Mouse (Mus musculus): ENCODE data around the gene 7530416G11Rik. TPM values are rescaled to one million over a fixed set of nuclear protein-coding genes. Genes with fewer than 3 reads are reported as not detected.

7530416G11Rik gene
- polyA plus RNA-seq (2015; fragmentation: Nextera tagmentation; extraction: Ambion mirVana), result not detected in 2 replicates

DNA sequence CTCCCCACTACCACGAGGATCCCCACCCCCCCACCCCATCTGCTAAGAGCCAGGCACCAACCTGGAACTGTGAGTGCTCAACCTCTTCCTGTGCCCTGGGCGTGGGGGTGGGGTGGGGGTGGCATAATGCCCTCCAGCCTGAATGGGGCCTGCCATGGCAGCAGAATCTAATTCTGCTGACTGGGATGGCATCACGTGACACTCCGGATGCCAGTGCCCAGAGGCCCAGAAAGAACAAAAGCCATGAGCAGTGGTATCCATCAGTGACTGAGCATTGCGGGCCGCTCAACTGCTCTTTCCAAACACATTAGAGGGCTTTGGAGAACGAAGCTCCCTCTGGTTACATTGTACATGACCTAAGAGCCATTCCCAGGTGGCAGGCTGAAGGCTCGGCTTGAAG is at the start of gene 7530416G11Rik:
Gene 7530416G11Rik (minus strand): TSS at position 101 of the 400 bp plus-strand sequence.
- 68% methylated on average over 8 of the region's 8 CpGs for WGBS (ENCODE audit: insufficient replicate concordance)
- H3K27me3 ChIP-seq, result 0 out of 2 replicates have a peak, but pooled peaks cover 2% of the 10 kb centered on the region
- H3K4me3 ChIP-seq (replicated peaks), result no peak within 1 kb of the TSS
- no peaks in the 10 kb centered on the region for H3K9me3 ChIP-seq (replicated peaks)
- no peaks in the 10 kb centered on the region for H3K4me1 ChIP-seq (replicated peaks)
- H3K36me3 ChIP-seq, result no peaks in the 10 kb centered on the region
- DNase-seq (no peak), ATAC-seq (ENCODE audit: low read depth) (no peak)
- no peak within 1 kb of the TSS for H3K9ac ChIP-seq
- H3K27ac ChIP-seq, result no peak within 1 kb of the TSS
- no peak within 1 kb of the TSS for H3K4me2 ChIP-seq

DNA sequence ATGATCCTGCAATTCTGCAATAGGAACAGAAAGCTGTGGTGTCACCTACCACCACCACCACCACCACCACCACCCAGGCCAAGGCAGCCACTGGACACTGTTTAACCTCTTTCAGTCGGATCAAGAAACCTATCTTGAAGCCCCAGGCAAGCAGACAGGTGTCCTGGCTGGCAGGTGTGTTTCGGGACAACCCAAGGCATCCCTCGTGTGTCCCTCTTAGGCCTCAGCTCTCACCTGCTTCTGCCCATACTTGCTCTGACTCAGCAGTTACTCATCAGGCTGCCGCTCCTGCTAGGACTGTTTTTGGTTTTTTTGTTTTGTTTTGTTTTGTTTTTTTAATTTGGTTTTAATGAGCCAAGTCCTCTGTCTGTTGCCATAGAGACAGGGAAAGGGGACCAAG is 43.5 kb upstream of the 7530416G11Rik start:
- ATAC-seq (ENCODE audit: low read depth), result no peak
- no peak overlapping the region for H3K27ac ChIP-seq
- WGBS (ENCODE audit: insufficient replicate concordance), result 54% methylated on average over 4 of the region's 4 CpGs

DNA sequence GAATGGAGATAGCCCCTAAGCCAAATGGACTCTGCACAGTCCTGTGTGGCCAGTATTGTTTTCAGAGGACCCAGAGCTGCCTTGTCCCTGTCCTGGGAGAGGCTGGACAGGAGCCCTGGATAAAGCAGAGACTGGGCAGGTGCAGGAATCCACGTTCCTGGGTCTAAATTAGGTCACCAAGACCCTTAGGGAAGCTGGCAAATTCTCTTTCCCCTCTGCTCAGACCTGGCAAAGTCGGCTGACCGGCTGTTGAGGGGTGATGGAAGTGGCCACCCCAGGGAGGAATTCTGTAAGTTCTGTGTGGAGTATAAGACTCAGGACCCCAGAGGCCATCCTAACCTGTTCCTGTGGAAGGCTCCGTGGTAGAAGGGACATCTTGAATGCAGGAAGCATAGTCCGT is 42.3 kb upstream of the 7530416G11Rik start:
- H3K4me3 ChIP-seq (replicated peaks), result no peak overlapping the region
- 55% methylated on average over 5 of the region's 5 CpGs for WGBS (ENCODE audit: insufficient replicate concordance)
- no peak overlapping the region for H3K27ac ChIP-seq
- no peak overlapping the region for H3K4me2 ChIP-seq
- no peaks in the 10 kb centered on the region for H3K36me3 ChIP-seq
- 0 out of 2 replicates have a peak, but pooled peaks cover 3% of the 10 kb centered on the region for H3K27me3 ChIP-seq
- ATAC-seq (ENCODE audit: low read depth) (no peak), DNase-seq (no peak)
- H3K9ac ChIP-seq, result no peak overlapping the region
- no peaks in the 10 kb centered on the region for H3K4me1 ChIP-seq (replicated peaks)
- H3K9me3 ChIP-seq (replicated peaks), result no peaks in the 10 kb centered on the region

More for the DNA sequence above, 43.5 kb upstream of the 7530416G11Rik start:
- no peak for DNase-seq
- Histone ChIP-seq H3K4me2 (no peak overlapping the region), H3K27me3 (no peaks in the 10 kb centered on the region), H3K4me1 (replicated peaks) (no peaks in the 10 kb centered on the region), H3K36me3 (no peaks in the 10 kb centered on the region), H3K9me3 (replicated peaks) (no peaks in the 10 kb centered on the region), H3K4me3 (replicated peaks) (no peak overlapping the region), H3K9ac (no peak overlapping the region)

DNA sequence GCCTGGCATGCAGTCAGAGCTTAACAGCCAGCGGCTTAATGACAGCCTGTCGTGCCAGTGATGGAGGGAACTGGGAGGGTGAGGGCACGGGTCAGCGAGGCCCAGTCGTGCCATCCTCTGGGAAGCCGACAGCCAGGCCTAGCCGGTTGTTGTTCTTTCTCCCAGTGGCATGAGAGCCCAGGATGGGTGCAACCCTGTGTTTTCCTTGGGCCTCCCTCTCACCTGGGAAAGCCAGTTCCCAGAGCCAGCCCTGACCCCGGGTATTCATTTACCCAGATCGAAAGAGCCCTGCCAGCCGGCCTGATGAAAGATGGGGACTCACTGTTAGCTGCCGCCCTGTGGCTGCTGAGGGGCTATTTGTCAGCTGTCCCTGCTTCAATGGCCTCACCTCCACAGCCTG is 35.1 kb upstream of the 7530416G11Rik start:
- 0 out of 2 replicates have a peak, but pooled peaks cover 3% of the 10 kb centered on the region for H3K27me3 ChIP-seq
- H3K4me1 ChIP-seq (replicated peaks), result no peaks in the 10 kb centered on the region
- ATAC-seq (ENCODE audit: low read depth), result no peak
- no peak overlapping the region for H3K27ac ChIP-seq
- no peak for DNase-seq
- no peaks in the 10 kb centered on the region for H3K9me3 ChIP-seq (replicated peaks)
- 71% methylated on average over 11 of the region's 11 CpGs for WGBS (ENCODE audit: insufficient replicate concordance)
- no peak overlapping the region for H3K4me2 ChIP-seq
- H3K4me3 ChIP-seq (replicated peaks), result no peak overlapping the region
- no peak overlapping the region for H3K9ac ChIP-seq
- H3K36me3 ChIP-seq, result no peaks in the 10 kb centered on the region

DNA sequence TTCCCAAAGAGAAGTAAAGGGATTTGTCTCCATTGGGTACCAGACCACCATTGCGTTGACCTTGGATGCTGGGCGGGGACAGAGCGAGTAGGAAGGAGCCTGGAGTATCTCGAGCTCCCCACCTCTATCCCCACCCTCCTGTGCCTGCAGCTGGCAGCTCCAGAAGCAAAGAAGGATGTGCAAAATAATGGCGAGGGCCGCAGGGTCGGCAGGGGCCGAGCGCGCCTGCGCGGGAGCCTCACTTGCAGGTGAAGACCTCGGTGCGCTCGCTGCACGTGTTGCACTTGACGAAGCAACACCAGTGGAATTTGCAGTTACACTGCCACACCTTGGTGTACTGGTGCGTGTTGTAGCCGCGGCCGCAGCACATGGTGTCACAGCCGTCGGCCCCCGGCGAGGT is 34.1 kb upstream of the 7530416G11Rik start:
- no peak overlapping the region for H3K4me2 ChIP-seq
- DNase-seq (no peak), ATAC-seq (ENCODE audit: low read depth) (no peak)
- no peaks in the 10 kb centered on the region for H3K36me3 ChIP-seq
- WGBS (ENCODE audit: insufficient replicate concordance), result 58% methylated on average over 25 of the region's 25 CpGs
- 0 out of 2 replicates have a peak, but pooled peaks cover 3% of the 10 kb centered on the region for H3K27me3 ChIP-seq
- H3K9ac ChIP-seq, result no peak overlapping the region
- no peaks in the 10 kb centered on the region for H3K4me1 ChIP-seq (replicated peaks)
- H3K9me3 ChIP-seq (replicated peaks), result no peaks in the 10 kb centered on the region
- no peak overlapping the region for H3K27ac ChIP-seq
- H3K4me3 ChIP-seq (replicated peaks), result no peak overlapping the region

DNA sequence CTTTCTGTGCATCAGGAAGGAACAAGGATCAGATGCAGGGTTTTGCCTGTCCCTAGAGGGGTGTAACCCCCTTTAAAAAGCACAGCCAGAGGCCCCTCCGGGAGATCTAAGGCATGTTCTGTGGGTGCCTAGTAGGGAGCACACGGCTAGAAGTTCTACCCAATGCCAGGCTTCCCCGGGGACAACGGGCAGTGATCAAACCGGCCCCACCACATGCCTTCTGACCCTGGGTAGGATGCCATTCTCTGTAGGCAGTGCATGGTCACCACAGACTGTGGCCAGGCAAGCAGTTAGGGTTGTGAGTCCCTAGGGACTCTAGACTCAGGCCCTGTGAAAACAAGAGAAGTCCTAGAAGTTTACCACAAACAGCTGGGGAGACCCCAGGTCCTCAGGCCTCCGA is 31.6 kb upstream of the 7530416G11Rik start:
- 63% methylated on average over 6 of the region's 6 CpGs for WGBS (ENCODE audit: insufficient replicate concordance)
- no peak overlapping the region for H3K9ac ChIP-seq
- H3K4me3 ChIP-seq (replicated peaks), result no peak overlapping the region
- no peak for DNase-seq
- H3K4me2 ChIP-seq, result no peak overlapping the region
- no peaks in the 10 kb centered on the region for H3K36me3 ChIP-seq
- no peak for ATAC-seq (ENCODE audit: low read depth)
- no peaks in the 10 kb centered on the region for H3K27me3 ChIP-seq
- H3K9me3 ChIP-seq (replicated peaks), result no peaks in the 10 kb centered on the region
- H3K4me1 ChIP-seq (replicated peaks), result no peaks in the 10 kb centered on the region
- no peak overlapping the region for H3K27ac ChIP-seq

DNA sequence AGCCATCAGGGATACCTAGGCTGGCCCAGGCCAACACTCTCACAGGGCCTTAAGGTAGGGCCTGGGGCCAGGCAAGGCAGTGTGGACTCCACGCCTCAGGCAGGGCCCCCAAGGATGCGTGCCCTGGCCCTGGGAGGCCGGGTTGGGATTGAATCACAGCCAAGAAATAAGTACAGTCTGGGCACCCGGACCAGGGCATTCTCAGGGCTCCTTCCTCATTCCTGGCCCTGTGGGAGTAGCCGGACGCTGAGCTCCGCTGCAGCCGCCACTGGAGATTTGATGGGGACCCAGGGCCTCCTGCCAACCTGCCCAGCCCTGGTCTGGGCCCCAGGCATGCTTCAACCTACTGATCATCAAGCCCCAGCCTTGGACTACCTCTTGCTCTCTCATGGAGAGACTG is 31.2 kb upstream of the 7530416G11Rik start:
- DNase-seq (no peak), ATAC-seq (ENCODE audit: low read depth) (no peak)
- Histone ChIP-seq H3K4me2 (no peak overlapping the region), H3K36me3 (no peaks in the 10 kb centered on the region), H3K4me1 (replicated peaks) (no peaks in the 10 kb centered on the region), H3K9ac (no peak overlapping the region), H3K27me3 (no peaks in the 10 kb centered on the region), H3K27ac (no peak overlapping the region), H3K9me3 (replicated peaks) (no peaks in the 10 kb centered on the region), H3K4me3 (replicated peaks) (no peak overlapping the region)
- WGBS (ENCODE audit: insufficient replicate concordance), result 68% methylated on average over 8 of the region's 8 CpGs

DNA sequence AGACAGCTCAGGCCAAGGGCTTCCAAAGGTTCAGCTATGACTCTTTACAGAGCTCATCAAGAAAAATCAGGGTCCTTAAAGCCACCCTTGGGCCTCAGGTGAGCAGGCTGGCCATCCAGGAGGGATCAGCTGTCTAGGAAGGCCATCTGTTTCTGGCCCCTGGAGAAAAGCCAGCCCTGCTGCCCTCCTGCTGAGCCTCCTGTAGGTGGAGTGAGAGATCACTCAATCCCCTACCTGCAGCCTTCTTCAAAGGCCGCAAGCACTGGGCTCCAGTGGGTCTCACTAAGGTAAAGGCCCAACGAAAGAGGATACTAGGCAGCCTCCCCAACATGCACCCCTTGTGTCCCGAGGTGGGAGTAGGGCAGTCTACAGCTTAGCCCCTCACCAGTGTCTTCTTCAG is 29.0 kb upstream of the 7530416G11Rik start:
- H3K27ac ChIP-seq, result no peak overlapping the region
- no peak for ATAC-seq (ENCODE audit: low read depth)
- DNase-seq, result no peak
- no peak overlapping the region for H3K9ac ChIP-seq
- WGBS (ENCODE audit: insufficient replicate concordance), result 49% methylated on average over 3 of the region's 3 CpGs
- no peak overlapping the region for H3K4me3 ChIP-seq (replicated peaks)
- H3K4me2 ChIP-seq, result no peak overlapping the region
- no peaks in the 10 kb centered on the region for H3K36me3 ChIP-seq
- H3K4me1 ChIP-seq (replicated peaks), result no peaks in the 10 kb centered on the region
- no peaks in the 10 kb centered on the region for H3K9me3 ChIP-seq (replicated peaks)
- no peaks in the 10 kb centered on the region for H3K27me3 ChIP-seq

DNA sequence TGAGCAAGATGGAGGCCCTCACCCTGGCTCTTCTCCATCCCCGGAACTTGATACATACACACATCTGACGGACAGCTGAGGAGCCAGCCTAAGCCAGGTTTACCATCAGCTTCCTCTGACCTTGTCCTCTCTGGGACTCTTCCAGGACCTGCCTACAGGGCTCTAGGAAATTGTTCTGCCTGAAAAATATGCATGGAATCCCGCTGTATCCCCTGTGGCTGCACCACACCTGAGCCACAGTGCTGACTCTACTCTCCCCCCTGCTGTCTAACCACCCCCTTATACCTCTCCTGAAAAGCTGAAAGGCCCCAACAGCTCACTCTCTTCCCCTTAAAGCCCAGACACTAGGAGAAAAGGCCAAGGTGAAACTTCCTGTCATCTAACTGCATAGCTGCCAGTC is 26.9 kb upstream of the 7530416G11Rik start:
- H3K4me3 ChIP-seq (replicated peaks), result no peak overlapping the region
- no peak for ATAC-seq (ENCODE audit: low read depth)
- peaks cover 7% of the 10 kb centered on the region; the same call in 1 of the 2 replicates for H3K27me3 ChIP-seq
- H3K4me1 ChIP-seq (replicated peaks), result no peaks in the 10 kb centered on the region
- no peaks in the 10 kb centered on the region for H3K36me3 ChIP-seq
- no peak overlapping the region for H3K4me2 ChIP-seq
- DNase-seq, result no peak
- H3K9ac ChIP-seq, result no peak overlapping the region
- 51% methylated on average over 3 of the region's 3 CpGs for WGBS (ENCODE audit: insufficient replicate concordance)
- no peak overlapping the region for H3K27ac ChIP-seq
- H3K9me3 ChIP-seq (replicated peaks), result no peaks in the 10 kb centered on the region

DNA sequence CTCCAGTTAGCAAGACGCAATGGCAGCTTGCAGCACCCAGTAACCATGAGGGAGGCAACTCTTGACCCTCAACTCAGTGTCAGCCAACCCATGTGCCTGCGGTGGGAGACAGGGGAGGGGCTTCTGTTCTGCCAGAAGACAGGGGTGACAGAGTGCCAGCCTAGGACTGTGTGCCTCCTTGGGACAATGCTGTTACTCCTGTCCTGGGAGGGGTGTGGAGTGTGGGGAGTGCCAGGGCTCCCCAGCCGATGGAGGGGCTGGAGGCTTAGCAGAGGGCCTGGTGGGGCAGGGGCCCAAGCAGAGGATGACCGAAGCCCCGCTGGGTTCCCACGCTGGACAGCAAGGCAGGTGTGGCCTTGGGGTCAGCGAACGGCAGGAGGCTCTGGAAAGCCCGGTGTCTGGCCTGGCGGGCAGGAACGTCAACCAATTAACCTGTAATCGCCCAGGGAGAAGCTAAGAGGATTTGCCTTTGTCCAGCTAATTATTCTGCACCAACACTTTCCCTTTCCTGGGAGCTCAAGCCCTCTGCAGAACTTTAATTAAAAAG is 21.4 kb upstream of the 7530416G11Rik start:
- 30% methylated on average over 12 of the region's 12 CpGs for WGBS (ENCODE audit: insufficient replicate concordance)
- no peak for DNase-seq
- no peaks in the 10 kb centered on the region for H3K36me3 ChIP-seq
- H3K27ac ChIP-seq, result no peak overlapping the region
- H3K27me3 ChIP-seq, result peaks cover 27% of the 10 kb centered on the region
- ATAC-seq (ENCODE audit: low read depth), result no peak
- H3K4me2 ChIP-seq, result no peak overlapping the region
- H3K9me3 ChIP-seq (replicated peaks), result no peaks in the 10 kb centered on the region
- H3K4me3 ChIP-seq (replicated peaks), result no peak overlapping the region
- peaks cover 6% of the 10 kb centered on the region; the same call in 1 of the 2 replicates for H3K4me1 ChIP-seq (replicated peaks)
- no peak overlapping the region for H3K9ac ChIP-seq

DNA sequence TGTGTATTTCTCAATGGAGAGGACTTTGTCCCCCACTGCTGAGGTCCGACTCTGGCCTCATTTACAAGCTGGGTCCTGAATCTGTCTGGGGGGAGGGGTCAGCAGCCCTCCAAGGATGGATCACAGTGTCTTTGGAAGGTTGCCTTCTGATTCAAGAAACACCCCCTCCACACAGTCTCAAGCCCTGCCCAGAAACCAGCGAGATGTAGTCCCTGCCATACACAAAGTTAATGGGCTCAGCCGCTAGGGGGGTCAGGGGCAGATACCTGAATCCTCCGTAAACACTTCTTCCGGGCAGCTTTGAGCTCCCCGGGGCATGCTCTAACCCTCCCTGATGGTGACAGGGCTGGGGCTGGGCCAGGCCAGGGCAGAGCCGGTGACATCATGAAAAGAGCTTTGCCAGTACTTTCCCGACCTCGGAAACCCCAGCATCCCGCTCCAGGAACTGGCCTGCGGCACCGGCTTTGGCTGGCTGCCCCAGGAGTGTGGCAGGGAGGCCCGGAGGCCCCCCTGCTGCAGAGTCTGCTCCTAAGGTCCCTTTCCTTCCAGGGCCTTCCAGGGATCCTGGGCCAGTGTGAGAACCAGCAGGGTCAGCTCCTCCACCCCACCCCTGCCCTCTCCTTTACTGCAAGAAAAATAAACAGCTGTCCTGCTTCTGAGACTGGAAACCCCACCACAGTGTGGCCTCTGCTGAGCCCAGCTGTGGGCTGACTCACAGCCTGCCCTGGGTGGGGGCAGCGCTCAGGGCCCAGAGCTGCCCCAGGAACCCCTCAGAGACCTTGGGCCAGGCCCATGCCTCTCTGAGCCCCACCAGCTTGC is 20.4 kb upstream of the 7530416G11Rik start:
- Histone ChIP-seq H3K9ac (no peak overlapping the region), H3K27ac (no peak overlapping the region), H3K4me2 (peak overlapping the region; percentile 23; the same call in 1 of the 2 replicates), H3K9me3 (replicated peaks) (no peaks in the 10 kb centered on the region), H3K27me3 (peaks cover 27% of the 10 kb centered on the region), H3K4me1 (replicated peaks) (peaks cover 6% of the 10 kb centered on the region; the same call in 1 of the 2 replicates), H3K36me3 (no peaks in the 10 kb centered on the region), H3K4me3 (replicated peaks) (no peak overlapping the region)
- WGBS (ENCODE audit: insufficient replicate concordance), result 11% methylated on average over 14 of the region's 14 CpGs
- DNase-seq (no peak), ATAC-seq (ENCODE audit: low read depth) (no peak; the same call in 1 of the 2 replicates)
